Mouse (Mus musculus): ENCODE measurements around the gene Hectd3. TPM values are rescaled to one million over a fixed set of nuclear protein-coding genes. Genes with fewer than 3 reads are reported as not detected.

The Hectd3 gene
- polyA plus RNA-seq, 1 experiment from 2014 or later, result 7.6 TPM

- peaks cover 18% of the 10 kb centered on the region; the same call in 1 of the 2 replicates for H3K4me1 ChIP-seq (ENCODE audit: control insufficient read depth, insufficient read depth, low read length)
- WGBS, result under 1% methylated on average over 38 of the region's 38 CpGs
- H3K4me2 ChIP-seq (replicated peaks; ENCODE audit: low read depth, low read length), result peak within 1 kb of the TSS; percentile 86
- no peaks in the 10 kb centered on the region for H3K9me3 ChIP-seq (ENCODE audit: control insufficient read depth, low read length)
- peak within 1 kb of the TSS; percentile 77 for H3K27ac ChIP-seq (ENCODE audit: low read depth, low read length)
- H3K36me3 ChIP-seq (ENCODE audit: control insufficient read depth, insufficient read depth, low read length), result peaks cover 18% of the 10 kb centered on the region; the same call in 1 of the 2 replicates
- peak; percentile 92 for ATAC-seq (ENCODE audit: low FRiP score, low TSS enrichment)
- no peaks in the 10 kb centered on the region for H3K27me3 ChIP-seq (ENCODE audit: control insufficient read depth, insufficient read depth, low read length)
- H3K4me3 ChIP-seq (ENCODE audit: low read length), result peak within 1 kb of the TSS; percentile 97
- peak within 1 kb of the TSS; percentile 74 for H3K9ac ChIP-seq (ENCODE audit: low read depth, low read length)
These were observed 1.2 kb upstream of the Hectd3 start, which contains the start of gene Urod for GRCm38 (mm10) chr4:116993672-116994621. TSS of gene Urod (minus strand) at chr4:116994413.

- H3K9ac ChIP-seq (ENCODE audit: low read depth, low read length), result peak overlapping the region; percentile 74
- ATAC-seq (ENCODE audit: low FRiP score, low TSS enrichment), result peak; percentile 11
- no peaks in the 10 kb centered on the region for H3K27me3 ChIP-seq (ENCODE audit: control insufficient read depth, insufficient read depth, low read length)
- peak overlapping the region; percentile 86 for H3K4me2 ChIP-seq (replicated peaks; ENCODE audit: low read depth, low read length)
- WGBS, result under 1% methylated on average over 16 of the region's 16 CpGs
- H3K27ac ChIP-seq (ENCODE audit: low read depth, low read length), result no peak overlapping the region
- H3K9me3 ChIP-seq (ENCODE audit: control insufficient read depth, low read length), result no peaks in the 10 kb centered on the region
- peaks cover 19% of the 10 kb centered on the region; the same call in 1 of the 2 replicates for H3K36me3 ChIP-seq (ENCODE audit: control insufficient read depth, insufficient read depth, low read length)
- peaks cover 18% of the 10 kb centered on the region; the same call in 1 of the 2 replicates for H3K4me1 ChIP-seq (ENCODE audit: control insufficient read depth, insufficient read depth, low read length)
- H3K4me3 ChIP-seq (ENCODE audit: low read length), result peak overlapping the region; percentile 97
These were observed 650 bp downstream of the Hectd3 start for GRCm38 (mm10) chr4:116995798-116996135.

- peaks cover 28% of the 10 kb centered on the region; the same call in 1 of the 2 replicates for H3K36me3 ChIP-seq (ENCODE audit: control insufficient read depth, insufficient read depth, low read length)
- no peak overlapping the region for H3K4me3 ChIP-seq (ENCODE audit: low read length)
- H3K27ac ChIP-seq (ENCODE audit: low read depth, low read length), result no peak overlapping the region
- 92% methylated on average over 17 of the region's 17 CpGs for WGBS
- ATAC-seq (ENCODE audit: low FRiP score, low TSS enrichment), result no peak
- H3K4me2 ChIP-seq (replicated peaks; ENCODE audit: low read depth, low read length), result no peak overlapping the region
- H3K27me3 ChIP-seq (ENCODE audit: control insufficient read depth, insufficient read depth, low read length), result no peaks in the 10 kb centered on the region
- no peak overlapping the region for H3K9ac ChIP-seq (ENCODE audit: low read depth, low read length)
- H3K4me1 ChIP-seq (ENCODE audit: control insufficient read depth, insufficient read depth, low read length), result peaks cover 11% of the 10 kb centered on the region; the same call in 1 of the 2 replicates
- H3K9me3 ChIP-seq (ENCODE audit: control insufficient read depth, low read length), result no peaks in the 10 kb centered on the region
These were observed 4.5 kb downstream of the Hectd3 start for GRCm38 (mm10) chr4:116999513-117000154.

- Histone ChIP-seq H3K36me3 (ENCODE audit: control insufficient read depth, insufficient read depth, low read length) (peaks cover 28% of the 10 kb centered on the region; the same call in 1 of the 2 replicates), H3K4me3 (ENCODE audit: low read length) (no peak overlapping the region), H3K4me2 (replicated peaks; ENCODE audit: low read depth, low read length) (no peak overlapping the region), H3K27me3 (ENCODE audit: control insufficient read depth, insufficient read depth, low read length) (no peaks in the 10 kb centered on the region), H3K4me1 (ENCODE audit: control insufficient read depth, insufficient read depth, low read length) (no peaks in the 10 kb centered on the region), H3K9ac (ENCODE audit: low read depth, low read length) (no peak overlapping the region), H3K9me3 (ENCODE audit: control insufficient read depth, low read length) (no peaks in the 10 kb centered on the region), H3K27ac (ENCODE audit: low read depth, low read length) (no peak overlapping the region)
- ATAC-seq (ENCODE audit: low FRiP score, low TSS enrichment), result no peak
- WGBS, result 92% methylated on average over 16 of the region's 16 CpGs
These were observed 6.8 kb downstream of the Hectd3 start for GRCm38 (mm10) chr4:117001957-117002356.

- 54% methylated on average over 38 of the region's 38 CpGs for WGBS
- Histone ChIP-seq H3K9ac (ENCODE audit: low read depth, low read length) (no peak overlapping the region), H3K27ac (ENCODE audit: low read depth, low read length) (no peak overlapping the region)
These were observed 7.7 kb downstream of the Hectd3 start for GRCm38 (mm10) chr4:117002543-117003521.

GRCm38 (mm10) chr4:117004649-117005048 is 9.5 kb downstream of the Hectd3 start:
- no peaks in the 10 kb centered on the region for H3K27me3 ChIP-seq (ENCODE audit: control insufficient read depth, insufficient read depth, low read length)
- no peak for ATAC-seq (ENCODE audit: low FRiP score, low TSS enrichment)
- H3K9ac ChIP-seq (ENCODE audit: low read depth, low read length), result no peak overlapping the region
- peaks cover 22% of the 10 kb centered on the region; the same call in 1 of the 2 replicates for H3K36me3 ChIP-seq (ENCODE audit: control insufficient read depth, insufficient read depth, low read length)
- H3K9me3 ChIP-seq (ENCODE audit: control insufficient read depth, low read length), result no peaks in the 10 kb centered on the region
- no peaks in the 10 kb centered on the region for H3K4me1 ChIP-seq (ENCODE audit: control insufficient read depth, insufficient read depth, low read length)
- H3K4me3 ChIP-seq (ENCODE audit: low read length), result no peak overlapping the region
- no peak overlapping the region for H3K27ac ChIP-seq (ENCODE audit: low read depth, low read length)
- WGBS, result 88% methylated on average over 4 of the region's 4 CpGs
- no peak overlapping the region for H3K4me2 ChIP-seq (replicated peaks; ENCODE audit: low read depth, low read length)

More at GRCm38 (mm10) chr4:117002543-117003521, 7.7 kb downstream of the Hectd3 start:
- Histone ChIP-seq H3K27me3 (ENCODE audit: control insufficient read depth, insufficient read depth, low read length) (no peaks in the 10 kb centered on the region), H3K9me3 (ENCODE audit: control insufficient read depth, low read length) (no peaks in the 10 kb centered on the region), H3K4me2 (replicated peaks; ENCODE audit: low read depth, low read length) (no peak overlapping the region), H3K4me3 (ENCODE audit: low read length) (no peak overlapping the region), H3K4me1 (ENCODE audit: control insufficient read depth, insufficient read depth, low read length) (no peaks in the 10 kb centered on the region), H3K36me3 (ENCODE audit: control insufficient read depth, insufficient read depth, low read length) (peaks cover 28% of the 10 kb centered on the region; the same call in 1 of the 2 replicates)
- ATAC-seq (ENCODE audit: low FRiP score, low TSS enrichment), result peak; percentile 66

- ATAC-seq (ENCODE audit: low FRiP score, low TSS enrichment), result no peak
- H3K27ac ChIP-seq (ENCODE audit: low read depth, low read length), result no peak overlapping the region
- no peak overlapping the region for H3K4me2 ChIP-seq (replicated peaks; ENCODE audit: low read depth, low read length)
- WGBS, result 71% methylated on average over 7 of the region's 7 CpGs
- no peak overlapping the region for H3K9ac ChIP-seq (ENCODE audit: low read depth, low read length)
- no peaks in the 10 kb centered on the region for H3K9me3 ChIP-seq (ENCODE audit: control insufficient read depth, low read length)
- H3K4me3 ChIP-seq (ENCODE audit: low read length), result no peak overlapping the region
- H3K36me3 ChIP-seq (ENCODE audit: control insufficient read depth, insufficient read depth, low read length), result peaks cover 12% of the 10 kb centered on the region; the same call in 1 of the 2 replicates
- H3K27me3 ChIP-seq (ENCODE audit: control insufficient read depth, insufficient read depth, low read length), result no peaks in the 10 kb centered on the region
- no peaks in the 10 kb centered on the region for H3K4me1 ChIP-seq (ENCODE audit: control insufficient read depth, insufficient read depth, low read length)
These were observed 10.7 kb downstream of the Hectd3 start for GRCm38 (mm10) chr4:117005611-117006400.

Measured in kidney, embryonic 14.5 days (tissue).